Mouse (Mus musculus) C2C12 (cell line): ENCODE measurements around the gene Opn3. TPM values are rescaled to one million over a fixed set of nuclear protein-coding genes. Genes with fewer than 3 reads are reported as not detected.
A peak's percentile ranks its signal among the peaks of the same experiment; 100 is the strongest.

ENCODE experiments used
- H3K27me3 ChIP-seq: one replicate; pipeline ENCODE4 v1.6.1; 2011; ENCODE audit not compliant: control insufficient read depth, insufficient read depth, insufficient read length
- H3K36me3 ChIP-seq: one replicate; pipeline ENCODE4 v1.6.1; 2011; ENCODE audit not compliant: control insufficient read depth, insufficient read depth
- H3K4me3 ChIP-seq: one replicate; pipeline ENCODE4 v1.5.1; 2011; ENCODE audit warnings: mild to moderate bottlenecking, control low read depth; ENCODE audit not compliant: poor library complexity, insufficient read depth, severe bottlenecking
- H3K79me2 ChIP-seq: one replicate; pipeline ENCODE4 v1.6.1; 2011; ENCODE audit not compliant: control insufficient read depth, insufficient read depth
- H3K79me3 ChIP-seq: one replicate; pipeline ENCODE4 v1.6.1; 2011; ENCODE audit warnings: low read depth, control low read depth
- H3ac ChIP-seq: one replicate; pipeline ENCODE3; 2011; ENCODE audit warnings: low read depth; ENCODE audit not compliant: control insufficient read depth, insufficient read length
- CEBPB ChIP-seq: IDR thresholded peaks from one replicate; pipeline ENCODE4 v1.6.1; 2011; ENCODE audit warnings: low read depth, mild to moderate bottlenecking, control low read depth, moderate library complexity
- CTCF ChIP-seq: IDR thresholded peaks from one replicate; pipeline ENCODE4 v1.5.1; 2011; ENCODE audit not compliant: control insufficient read depth, insufficient read depth, insufficient read length
- FOSL1 ChIP-seq: IDR thresholded peaks from one replicate; pipeline ENCODE4 v1.8.0; 2011; ENCODE audit warnings: mild to moderate bottlenecking, low read length; ENCODE audit not compliant: poor library complexity, insufficient read depth, severe bottlenecking
- MAX ChIP-seq: IDR thresholded peaks from one replicate; pipeline ENCODE4 v1.6.1; 2011; ENCODE audit warnings: mild to moderate bottlenecking, control low read depth
- MYOD1 ChIP-seq: IDR thresholded peaks from one replicate; pipeline ENCODE4 v1.6.1; 2011; ENCODE audit warnings: low read depth; ENCODE audit not compliant: control insufficient read depth, insufficient read length
- MYOG ChIP-seq: IDR thresholded peaks from one replicate; pipeline ENCODE4 v1.6.1; 2011; ENCODE audit not compliant: control insufficient read depth, insufficient read length; ENCODE audit errors: extremely low read depth
- USF1 ChIP-seq: IDR thresholded peaks from one replicate; pipeline ENCODE4 v1.6.1; 2011; ENCODE audit warnings: low read depth, mild to moderate bottlenecking, control low read depth, moderate library complexity
- polyA plus RNA-seq: library from polyadenylated mRNA; unstranded; fragments of >200 nt; fragmentation: generic; extraction: Trizol; gene quantifications from one replicate; pipeline ENCODE4 v1.2.1, GENCODE M21; 2012; ENCODE audit warnings: missing spikeins

The Opn3 gene
- polyA plus RNA-seq, 1 experiment: 3.1 TPM

GRCm38 (mm10) chr1:175670042-175670441 is 22.5 kb downstream of the Opn3 start:
- TF ChIP-seq MYOD1: peak; percentile 37
- TF ChIP-seq MAX: no peak
- H3K36me3 ChIP-seq: no peaks in the 10 kb centered on the region
- no peaks in the 10 kb centered on the region for H3K27me3 ChIP-seq
- no peak overlapping the region for H3K4me3 ChIP-seq
- no peaks in the 10 kb centered on the region for H3K79me2 ChIP-seq
- H3K79me3 ChIP-seq: no peaks in the 10 kb centered on the region
- no peak overlapping the region for H3ac ChIP-seq

GRCm38 (mm10) chr1:175669456-175669855 is 23.1 kb downstream of the Opn3 start:
- Histone ChIP-seq H3K79me3 (no peaks in the 10 kb centered on the region), H3K27me3 (no peaks in the 10 kb centered on the region), H3K79me2 (no peaks in the 10 kb centered on the region), H3ac (no peak overlapping the region), H3K36me3 (no peaks in the 10 kb centered on the region), H3K4me3 (no peak overlapping the region)
- TF ChIP-seq MYOG (no peak), CTCF (no peak)

- no peak for TF ChIP-seq CEBPB
- TF ChIP-seq MAX: no peak
- no peak for TF ChIP-seq CTCF
- H3K27me3 ChIP-seq: no peaks in the 10 kb centered on the region
- H3K79me3 ChIP-seq: no peaks in the 10 kb centered on the region
- no peak overlapping the region for H3K4me3 ChIP-seq
- no peaks in the 10 kb centered on the region for H3K36me3 ChIP-seq
- H3ac ChIP-seq: no peak overlapping the region
- no peaks in the 10 kb centered on the region for H3K79me2 ChIP-seq
Observed at GRCm38 (mm10) chr1:175668666-175669405, 23.7 kb downstream of the Opn3 start.

- no peak overlapping the region for H3K4me3 ChIP-seq
- H3K27me3 ChIP-seq: no peaks in the 10 kb centered on the region
- TF ChIP-seq MYOD1 (no peak), CEBPB (no peak), FOSL1 (no peak), USF1 (no peak), MAX (no peak), CTCF (no peak), MYOG (no peak)
Observed at GRCm38 (mm10) chr1:175659900-175660299, 32.7 kb downstream of the Opn3 start.

GRCm38 (mm10) chr1:175648615-175649014 is 44.0 kb downstream of the Opn3 start:
- Histone ChIP-seq H3K27me3 (no peaks in the 10 kb centered on the region), H3K79me3 (no peaks in the 10 kb centered on the region), H3K79me2 (no peaks in the 10 kb centered on the region), H3ac (no peak overlapping the region), H3K36me3 (no peaks in the 10 kb centered on the region), H3K4me3 (no peak overlapping the region)
- no peak for TF ChIP-seq MAX
- no peak for TF ChIP-seq CEBPB
- TF ChIP-seq MYOG: no peak
- TF ChIP-seq FOSL1: no peak
- no peak for TF ChIP-seq CTCF
- no peak for TF ChIP-seq MYOD1
- no peak for TF ChIP-seq USF1

More at GRCm38 (mm10) chr1:175659900-175660299, 32.7 kb downstream of the Opn3 start:
- no peak overlapping the region for H3ac ChIP-seq
- no peaks in the 10 kb centered on the region for H3K79me2 ChIP-seq
- no peaks in the 10 kb centered on the region for H3K79me3 ChIP-seq
- no peaks in the 10 kb centered on the region for H3K36me3 ChIP-seq

GRCm38 (mm10) chr1:175646952-175647351 is 45.6 kb downstream of the Opn3 start:
- Histone ChIP-seq H3K27me3 (no peaks in the 10 kb centered on the region), H3K79me3 (no peaks in the 10 kb centered on the region), H3K79me2 (no peaks in the 10 kb centered on the region), H3K36me3 (no peaks in the 10 kb centered on the region), H3K4me3 (no peak overlapping the region), H3ac (no peak overlapping the region)
- TF ChIP-seq MAX (no peak), CTCF (no peak), MYOG (no peak), CEBPB (no peak), FOSL1 (no peak), USF1 (no peak), MYOD1 (no peak)
